Mouse (Mus musculus): ENCODE results near the gene Ttll3.

DNA sequence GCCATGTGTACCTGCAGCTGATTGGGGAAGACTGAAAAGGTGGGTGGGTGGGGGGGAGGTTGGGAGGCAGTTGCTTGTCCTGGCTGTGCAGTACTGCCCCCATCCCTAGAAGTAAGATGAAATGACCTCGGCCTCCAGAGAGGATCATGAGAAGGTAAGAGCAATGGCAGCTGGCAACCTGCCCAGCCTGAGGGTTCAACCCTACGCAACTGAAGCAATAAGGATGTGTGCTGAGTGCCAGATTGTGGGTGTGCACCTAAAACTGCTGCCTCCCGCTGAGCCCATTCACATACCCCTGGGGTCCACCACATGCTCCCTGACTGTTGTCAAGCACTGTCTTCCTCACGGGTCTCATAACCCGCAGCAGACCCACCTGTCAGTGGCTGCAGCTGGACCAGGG, 27.4 kb downstream of the Ttll3 start:
- TF ChIP-seq CTCF (IDR thresholded peaks at IDR 0.05; ENCODE audit: extremely low read depth, insufficient read length, insufficient replicate concordance, low read depth, low read length) (no peak), POLR2A (IDR thresholded peaks at IDR 0.05; ENCODE audit: low read depth, low read length) (no peak)
